Mouse (Mus musculus): Measurements from ENCODE around the gene Nr4a2. TPM values are rescaled to one million over a fixed set of nuclear protein-coding genes. Genes with fewer than 3 reads are reported as not detected.

Gene Nr4a2
- total and polyA plus RNA-seq, 3 experiments, result 0.82 to 2.3 (median 1.8) TPM

DNA sequence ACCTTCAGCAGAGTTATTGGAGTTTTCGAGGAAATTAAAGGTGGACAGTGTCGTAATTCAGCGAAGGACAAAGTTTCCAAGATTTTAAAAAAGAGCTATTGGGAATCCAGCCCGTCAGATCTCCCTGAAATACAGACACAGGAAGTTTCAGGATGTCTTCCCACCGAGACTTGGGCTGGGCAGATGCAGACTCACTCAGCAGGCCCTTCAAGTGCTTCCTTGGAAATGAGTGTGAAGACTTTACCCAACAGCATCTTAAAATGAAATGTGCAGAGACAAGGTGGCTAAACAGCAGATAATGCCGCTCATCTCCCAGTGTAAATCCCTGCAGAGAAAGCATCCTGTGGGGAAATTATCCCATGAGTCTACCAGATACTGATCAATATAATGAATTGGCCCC, 10.9 kb downstream of the Nr4a2 start:
- peaks cover 9 to 23% of the 10 kb centered on the region in 2 experiments for H3K36me3 ChIP-seq (replicated peaks in 1 of 2; ENCODE audit: control insufficient read depth in 1 of 2, insufficient read depth in 1 of 2, low read length in 1 of 2)
- TF ChIP-seq TCF12 (IDR thresholded peaks at IDR 0.05; ENCODE audit: low read depth, low read length) (no peak), ELF1 (IDR thresholded peaks at IDR 0.05; ENCODE audit: low read depth, low read length) (no peak), MAZ (IDR thresholded peaks at IDR 0.05; ENCODE audit: low read depth, low read length) (no peak), MAX (IDR thresholded peaks at IDR 0.05; ENCODE audit: low read length) (no peak), CHD1 (IDR thresholded peaks at IDR 0.05; ENCODE audit: low read depth, low read length) (no peak), POLR2A (IDR thresholded peaks at IDR 0.05; ENCODE audit: low read depth, low read length) (no peak), USF1 (IDR thresholded peaks at IDR 0.05; ENCODE audit: low read depth, low read length) (no peak), ETS1 (conservative IDR thresholded peaks at IDR 0.05; ENCODE audit: low read depth, low read length) (no peak), MEF2A (IDR thresholded peaks at IDR 0.05; ENCODE audit: borderline replicate concordance, low read depth, low read length) (no peak), ZC3H11A (IDR thresholded peaks at IDR 0.05; ENCODE audit: low read depth, low read length) (no peak)
- no peak for DNase-seq (ENCODE audit: extremely low read depth)

GRCm38 (mm10) chr2:57111791-57112538, 11.8 kb downstream of the Nr4a2 start:
- Histone ChIP-seq H3K9ac (ENCODE audit: insufficient read depth, low read depth) (no peak overlapping the region), H3K36me3 (replicated peaks in 1 of 2; ENCODE audit: control insufficient read depth in 1 of 2, insufficient read depth in 1 of 2, low read length in 1 of 2) (peaks cover 9 to 23% of the 10 kb centered on the region in 2 experiments), H3K27me3 (replicated peaks) (no peaks in the 10 kb centered on the region), H3K79me2 (replicated peaks; ENCODE audit: control insufficient read depth, extremely low read depth, insufficient read depth, poor library complexity, severe bottlenecking) (no peaks in the 10 kb centered on the region), H3K4me2 (ENCODE audit: insufficient read depth, low read depth, poor library complexity, severe bottlenecking) (no peak overlapping the region), H3K4me3 (replicated peaks in 1 of 3; ENCODE audit: low read depth in 2 of 3, low read length in 2 of 3, poor library complexity in 1 of 3) (no peak overlapping the region), H3K27ac (ENCODE audit: insufficient read depth, low read depth) (no peak overlapping the region), H3K4me1 (ENCODE audit: control insufficient read depth in 1 of 2, insufficient read depth in 2 of 2) (no peaks in the 10 kb centered on the region), H3K9me3 (replicated peaks; ENCODE audit: low read length) (peaks cover 29% of the 10 kb centered on the region)
- dilution Hi-C loops (cut with MboI; ENCODE audit: extremely low pct_ligation_motif_present, extremely low pct_unique_long_range_greater_than_20kb, low sequenced_read_pairs), result no loop called here
- in situ Hi-C loops (cut with MboI; ENCODE audit: low pct_ligation_motif_present, low pct_unique_long_range_greater_than_20kb, low sequenced_read_pairs), result loop anchor here (25.0 kb wide), 1 partner anchor 250 kb away; no protein-coding TSS in a partner anchor
- DNase-seq (ENCODE audit: extremely low read depth), result no peak
- no peak for TF ChIP-seq CHD2 (IDR thresholded peaks at IDR 0.05; ENCODE audit: low read length)
- no peak for TF ChIP-seq CTCF (conservative IDR thresholded peaks at IDR 0.05 in 1 of 2, IDR thresholded peaks at IDR 0.05 in 1 of 2; ENCODE audit: low read depth in 2 of 2, low read length in 2 of 2)
- TF ChIP-seq E2F4 (IDR thresholded peaks at IDR 0.05; ENCODE audit: insufficient replicate concordance, low read depth, low read length), result no peak
- TF ChIP-seq NELFE (IDR thresholded peaks at IDR 0.05; ENCODE audit: low read depth, low read length), result no peak
- TF ChIP-seq MEF2A (IDR thresholded peaks at IDR 0.05; ENCODE audit: borderline replicate concordance, low read depth, low read length), result no peak
- no peak for TF ChIP-seq POLR2A (IDR thresholded peaks at IDR 0.05; ENCODE audit: low read depth, low read length)
- no peak for TF ChIP-seq JUN (IDR thresholded peaks at IDR 0.05; ENCODE audit: insufficient read depth, low read depth, low read length)
- no peak for TF ChIP-seq RCOR1 (conservative IDR thresholded peaks at IDR 0.05; ENCODE audit: low read depth, low read length)
- TF ChIP-seq ETS1 (conservative IDR thresholded peaks at IDR 0.05; ENCODE audit: low read depth, low read length), result no peak
- no peak for TF ChIP-seq UBTF (IDR thresholded peaks at IDR 0.05; ENCODE audit: low read depth, low read length)
- no peak for TF ChIP-seq EP300 (IDR thresholded peaks at IDR 0.05; ENCODE audit: low read length)
- no peak for TF ChIP-seq USF1 (IDR thresholded peaks at IDR 0.05; ENCODE audit: low read depth, low read length)
- no peak for TF ChIP-seq ZKSCAN1 (IDR thresholded peaks at IDR 0.05; ENCODE audit: borderline replicate concordance, low read depth, low read length)
- no peak for TF ChIP-seq MAZ (IDR thresholded peaks at IDR 0.05; ENCODE audit: low read depth, low read length)
- TF ChIP-seq TBP (conservative IDR thresholded peaks at IDR 0.05; ENCODE audit: low read depth, low read length), result no peak
- TF ChIP-seq MYC (IDR thresholded peaks at IDR 0.05; ENCODE audit: low read depth, low read length), result no peak
- no peak for TF ChIP-seq PAX5 (IDR thresholded peaks at IDR 0.05; ENCODE audit: low read length)

More for the DNA sequence above, 10.9 kb downstream of the Nr4a2 start:
- Histone ChIP-seq H3K9ac (ENCODE audit: insufficient read depth, low read depth) (no peak overlapping the region), H3K4me3 (replicated peaks in 1 of 3; ENCODE audit: low read depth in 2 of 3, low read length in 2 of 3, poor library complexity in 1 of 3) (no peak overlapping the region), H3K79me2 (replicated peaks; ENCODE audit: control insufficient read depth, extremely low read depth, insufficient read depth, poor library complexity, severe bottlenecking) (no peaks in the 10 kb centered on the region), H3K27ac (ENCODE audit: insufficient read depth, low read depth) (no peak overlapping the region), H3K4me1 (ENCODE audit: control insufficient read depth in 1 of 2, insufficient read depth in 2 of 2) (no peaks in the 10 kb centered on the region), H3K9me3 (replicated peaks; ENCODE audit: low read length) (peaks cover 29% of the 10 kb centered on the region), H3K4me2 (ENCODE audit: insufficient read depth, low read depth, poor library complexity, severe bottlenecking) (no peak overlapping the region), H3K27me3 (replicated peaks) (no peaks in the 10 kb centered on the region)
- in situ Hi-C loops (cut with MboI; ENCODE audit: low pct_ligation_motif_present, low pct_unique_long_range_greater_than_20kb, low sequenced_read_pairs), result loop anchor here (25.0 kb wide), 1 partner anchor 249 kb away; no protein-coding TSS in a partner anchor
- dilution Hi-C loops (cut with MboI; ENCODE audit: extremely low pct_ligation_motif_present, extremely low pct_unique_long_range_greater_than_20kb, low sequenced_read_pairs), result no loop called here

Measured in CH12.LX (cell line).